Mouse (Mus musculus): ENCODE measurements around the gene Eya4. TPM values are rescaled to one million over a fixed set of nuclear protein-coding genes. Genes with fewer than 3 reads are reported as not detected.

Gene Eya4
- polyA plus RNA-seq, 1 experiment: not detected

DNA sequence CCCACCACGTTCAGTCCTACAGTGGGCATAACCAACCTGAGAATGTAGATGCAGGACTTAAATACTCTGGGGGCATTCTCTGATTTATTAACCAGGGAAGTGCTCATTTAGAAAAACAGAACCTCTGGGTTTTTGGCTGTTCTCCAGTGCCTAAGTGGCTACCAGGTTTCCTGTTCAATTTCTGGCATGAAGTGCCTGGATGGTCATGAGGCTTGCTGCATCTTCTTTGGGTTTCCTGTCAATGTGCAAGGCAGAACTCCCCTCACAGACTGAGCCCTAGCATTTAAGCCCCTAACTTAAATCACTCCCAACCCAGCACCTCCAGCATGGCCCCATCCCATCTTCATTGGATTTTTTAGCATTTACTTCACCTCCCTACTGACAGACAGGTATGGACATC lies 13.3 kb downstream of the Eya4 start:
- no peak overlapping the region for H3K4me3 ChIP-seq (replicated peaks)
- no peaks in the 10 kb centered on the region for H3K36me3 ChIP-seq (ENCODE audit: control insufficient read depth)
- no peaks in the 10 kb centered on the region for H3K9me3 ChIP-seq (ENCODE audit: control insufficient read depth, low read length)
- no peaks in the 10 kb centered on the region for H3K4me1 ChIP-seq (ENCODE audit: control insufficient read depth)
- no peaks in the 10 kb centered on the region for H3K27me3 ChIP-seq (ENCODE audit: control insufficient read depth)
- TF ChIP-seq TAL1 (IDR thresholded peaks at IDR 0.05; ENCODE audit: low read length): no peak
- no peak for TF ChIP-seq GATA1 (IDR thresholded peaks at IDR 0.05; ENCODE audit: low read length)

- no peak for TF ChIP-seq GATA1 (IDR thresholded peaks at IDR 0.05; ENCODE audit: low read length)
- no peak for TF ChIP-seq TAL1 (IDR thresholded peaks at IDR 0.05; ENCODE audit: low read length)
- no peaks in the 10 kb centered on the region for H3K4me1 ChIP-seq (ENCODE audit: control insufficient read depth)
- no peak overlapping the region for H3K4me3 ChIP-seq (replicated peaks)
- H3K27me3 ChIP-seq (ENCODE audit: control insufficient read depth): no peaks in the 10 kb centered on the region
- no peaks in the 10 kb centered on the region for H3K9me3 ChIP-seq (ENCODE audit: control insufficient read depth, low read length)
- no peaks in the 10 kb centered on the region for H3K36me3 ChIP-seq (ENCODE audit: control insufficient read depth)
These were observed 17.8 kb downstream of the Eya4 start for GRCm38 (mm10) chr10:23332768-23333167.

DNA sequence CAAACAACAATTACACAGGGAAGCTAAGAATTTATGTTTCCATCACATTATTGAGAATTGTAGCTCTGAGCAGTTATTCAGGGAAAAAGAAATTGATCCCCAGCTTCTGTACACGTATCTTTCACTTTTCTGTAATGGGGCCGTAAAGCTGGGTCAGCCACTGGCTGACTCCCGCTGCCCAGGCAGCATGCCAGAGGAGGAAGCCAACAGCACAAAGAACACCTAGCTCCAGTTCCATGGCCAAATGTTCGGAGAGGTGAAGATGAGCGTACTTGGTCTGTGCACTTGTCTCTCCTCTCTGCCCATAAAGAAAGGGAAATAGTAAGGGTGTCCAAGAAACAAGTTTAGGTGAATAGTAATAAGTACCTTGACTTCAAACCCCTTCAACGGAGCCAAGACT lies 22.9 kb downstream of the Eya4 start:
- no peaks in the 10 kb centered on the region for H3K4me1 ChIP-seq (ENCODE audit: control insufficient read depth)
- H3K27me3 ChIP-seq (ENCODE audit: control insufficient read depth): no peaks in the 10 kb centered on the region
- TF ChIP-seq GATA1 (IDR thresholded peaks at IDR 0.05; ENCODE audit: low read length): no peak
- TF ChIP-seq TAL1 (IDR thresholded peaks at IDR 0.05; ENCODE audit: low read length): no peak
- no peak overlapping the region for H3K4me3 ChIP-seq (replicated peaks)
- no peaks in the 10 kb centered on the region for H3K9me3 ChIP-seq (ENCODE audit: control insufficient read depth, low read length)
- H3K36me3 ChIP-seq (ENCODE audit: control insufficient read depth): no peaks in the 10 kb centered on the region

DNA sequence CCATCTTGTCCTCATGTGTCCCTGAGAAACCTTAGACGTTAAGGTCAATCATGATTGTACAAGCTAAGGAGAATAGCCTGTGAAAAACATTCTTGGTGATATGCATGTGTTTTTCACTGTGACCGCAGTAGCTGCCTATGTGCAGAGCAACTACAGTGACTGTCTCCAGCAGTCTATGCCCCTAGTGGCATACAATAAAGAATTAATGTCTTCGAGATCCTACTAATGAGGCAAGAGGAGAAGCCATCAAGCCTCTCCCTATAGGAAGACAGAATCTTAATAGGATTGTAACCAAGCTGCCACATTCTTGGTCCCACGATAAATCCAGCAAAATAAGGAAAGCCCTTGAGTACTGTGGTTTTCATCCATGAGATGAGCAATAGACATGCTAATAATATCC lies 28.3 kb downstream of the Eya4 start:
- no peak overlapping the region for H3K4me3 ChIP-seq (replicated peaks)
- H3K9me3 ChIP-seq (ENCODE audit: control insufficient read depth, low read length): no peaks in the 10 kb centered on the region
- no peaks in the 10 kb centered on the region for H3K4me1 ChIP-seq (ENCODE audit: control insufficient read depth)
- TF ChIP-seq TAL1 (IDR thresholded peaks at IDR 0.05; ENCODE audit: low read length): no peak
- no peaks in the 10 kb centered on the region for H3K36me3 ChIP-seq (ENCODE audit: control insufficient read depth)
- no peaks in the 10 kb centered on the region for H3K27me3 ChIP-seq (ENCODE audit: control insufficient read depth)

GRCm38 (mm10) chr10:23295616-23296015 lies 55.0 kb downstream of the Eya4 start:
- TF ChIP-seq GATA1 (IDR thresholded peaks at IDR 0.05; ENCODE audit: low read length) (no peak), TAL1 (IDR thresholded peaks at IDR 0.05; ENCODE audit: low read length) (no peak)
- H3K9me3 ChIP-seq (ENCODE audit: control insufficient read depth, low read length): no peaks in the 10 kb centered on the region
- H3K4me1 ChIP-seq (ENCODE audit: control insufficient read depth): no peaks in the 10 kb centered on the region

GRCm38 (mm10) chr10:23292495-23292894 lies 58.1 kb downstream of the Eya4 start:
- Histone ChIP-seq H3K36me3 (ENCODE audit: control insufficient read depth) (no peaks in the 10 kb centered on the region), H3K4me3 (replicated peaks) (no peak overlapping the region), H3K4me1 (ENCODE audit: control insufficient read depth) (no peaks in the 10 kb centered on the region), H3K27me3 (ENCODE audit: control insufficient read depth) (no peaks in the 10 kb centered on the region), H3K9me3 (ENCODE audit: control insufficient read depth, low read length) (no peaks in the 10 kb centered on the region)
- no peak for TF ChIP-seq GATA1 (IDR thresholded peaks at IDR 0.05; ENCODE audit: low read length)
- no peak for TF ChIP-seq TAL1 (IDR thresholded peaks at IDR 0.05; ENCODE audit: low read length)

More at GRCm38 (mm10) chr10:23295616-23296015, 55.0 kb downstream of the Eya4 start:
- H3K36me3 ChIP-seq (ENCODE audit: control insufficient read depth): no peaks in the 10 kb centered on the region
- H3K4me3 ChIP-seq (replicated peaks): no peak overlapping the region
- H3K27me3 ChIP-seq (ENCODE audit: control insufficient read depth): no peaks in the 10 kb centered on the region

DNA sequence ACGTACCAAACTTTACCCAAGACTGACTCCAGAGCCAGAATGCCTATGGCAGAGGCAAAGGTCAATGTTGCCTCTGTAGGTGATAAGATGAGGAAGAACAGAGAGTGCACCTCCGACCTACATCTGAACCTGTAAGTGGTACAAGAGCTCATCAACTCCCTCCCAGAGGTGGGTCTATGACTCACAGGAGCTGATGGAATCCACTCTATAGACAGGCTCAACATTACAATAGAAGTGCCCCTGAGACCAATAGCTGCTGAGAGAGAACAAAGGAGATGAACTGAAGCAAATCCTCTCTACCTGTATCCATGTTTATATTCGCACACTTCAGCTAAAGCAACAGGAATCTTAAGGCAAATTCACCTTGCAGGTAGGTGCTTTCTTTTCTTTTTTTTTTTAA lies 73.2 kb downstream of the Eya4 start:
- Histone ChIP-seq H3K36me3 (ENCODE audit: control insufficient read depth) (no peaks in the 10 kb centered on the region), H3K27me3 (ENCODE audit: control insufficient read depth) (no peaks in the 10 kb centered on the region), H3K9me3 (ENCODE audit: control insufficient read depth, low read length) (peaks cover 14% of the 10 kb centered on the region), H3K4me3 (replicated peaks) (no peak overlapping the region), H3K4me1 (ENCODE audit: control insufficient read depth) (no peaks in the 10 kb centered on the region)
- TF ChIP-seq TAL1 (IDR thresholded peaks at IDR 0.05; ENCODE audit: low read length) (no peak), GATA1 (IDR thresholded peaks at IDR 0.05; ENCODE audit: low read length) (no peak)

DNA sequence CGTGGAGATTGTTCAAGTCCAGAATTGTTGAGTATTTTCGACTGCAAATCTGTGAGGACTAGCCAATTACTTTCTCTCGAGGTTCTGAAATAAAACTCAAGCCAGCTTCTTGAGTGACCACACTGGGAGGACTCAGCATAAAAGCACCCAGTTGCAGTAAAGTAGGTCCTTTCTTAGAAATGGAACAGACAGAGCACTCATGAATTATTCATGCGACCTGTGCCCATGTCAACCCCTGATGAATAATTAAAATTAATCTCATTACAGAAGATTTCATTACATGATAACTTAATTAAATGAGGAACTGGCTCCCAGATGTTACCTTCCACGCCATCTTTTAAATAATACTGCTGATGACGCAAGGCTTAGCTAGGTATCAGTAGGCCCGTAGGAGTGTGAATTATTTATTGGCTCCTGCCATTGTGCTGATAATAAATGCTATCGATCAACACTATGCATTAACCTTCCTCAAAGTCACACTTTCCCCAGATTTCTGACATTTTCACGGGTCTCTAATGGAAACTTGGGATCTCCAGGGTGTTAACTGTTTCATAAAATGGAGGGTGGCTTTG lies 79.5 kb downstream of the Eya4 start:
- Histone ChIP-seq H3K4me1 (ENCODE audit: control insufficient read depth) (no peaks in the 10 kb centered on the region), H3K27me3 (ENCODE audit: control insufficient read depth) (no peaks in the 10 kb centered on the region)

DNA sequence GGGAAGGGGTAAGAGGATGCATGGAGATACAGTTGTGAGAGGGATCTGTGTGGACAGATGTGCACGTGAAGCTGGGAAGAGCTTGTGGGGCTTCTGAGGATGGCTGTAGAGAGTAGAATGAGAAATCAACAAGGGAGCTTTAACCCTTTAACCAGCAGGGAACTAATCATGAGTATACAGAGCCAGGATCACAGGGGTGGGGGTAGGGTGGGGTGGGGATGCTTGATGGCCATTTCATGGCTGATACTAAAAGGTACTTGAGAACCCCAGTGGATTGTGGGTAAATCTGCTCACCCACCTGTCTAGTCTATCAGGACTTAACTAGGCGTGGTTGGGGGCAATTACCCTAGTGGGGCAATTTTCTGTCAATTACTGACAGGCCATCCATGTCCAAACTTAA lies 80.1 kb downstream of the Eya4 start:
- H3K4me1 ChIP-seq (ENCODE audit: control insufficient read depth): no peaks in the 10 kb centered on the region

More for the DNA sequence above, 79.5 kb downstream of the Eya4 start:
- no peaks in the 10 kb centered on the region for H3K36me3 ChIP-seq (ENCODE audit: control insufficient read depth)
- H3K9me3 ChIP-seq (ENCODE audit: control insufficient read depth, low read length): peaks cover 14% of the 10 kb centered on the region
- TF ChIP-seq TAL1 (IDR thresholded peaks at IDR 0.05; ENCODE audit: low read length): no peak
- TF ChIP-seq GATA1 (IDR thresholded peaks at IDR 0.05; ENCODE audit: low read length): no peak
- no peak overlapping the region for H3K4me3 ChIP-seq (replicated peaks)

DNA sequence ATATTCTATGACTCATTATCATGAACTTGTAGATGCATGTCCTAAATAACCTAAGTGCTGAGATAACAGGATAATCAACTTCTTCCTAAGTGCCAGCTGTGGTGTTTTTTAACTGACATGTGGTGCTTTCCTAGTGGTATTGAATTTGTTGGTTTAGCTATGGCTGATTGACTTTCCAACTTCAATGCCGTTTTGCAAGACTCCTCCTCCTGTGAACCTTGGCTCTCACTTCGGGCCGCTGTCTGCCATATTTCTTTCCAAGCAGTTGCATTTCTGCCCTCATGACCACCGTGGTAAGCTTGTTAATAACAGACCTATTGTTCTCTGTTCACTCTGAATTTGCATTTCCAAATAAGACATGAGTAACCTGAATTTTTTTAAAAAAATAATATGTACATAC lies 98.4 kb downstream of the Eya4 start:
- Histone ChIP-seq H3K27me3 (ENCODE audit: control insufficient read depth) (no peaks in the 10 kb centered on the region), H3K36me3 (ENCODE audit: control insufficient read depth) (no peaks in the 10 kb centered on the region), H3K9me3 (ENCODE audit: control insufficient read depth, low read length) (no peaks in the 10 kb centered on the region), H3K4me3 (replicated peaks) (no peak overlapping the region), H3K4me1 (ENCODE audit: control insufficient read depth) (no peaks in the 10 kb centered on the region)
- TF ChIP-seq GATA1 (IDR thresholded peaks at IDR 0.05; ENCODE audit: low read length) (no peak), TAL1 (IDR thresholded peaks at IDR 0.05; ENCODE audit: low read length) (no peak)

More for the DNA sequence above, 80.1 kb downstream of the Eya4 start:
- Histone ChIP-seq H3K9me3 (ENCODE audit: control insufficient read depth, low read length) (peaks cover 14% of the 10 kb centered on the region), H3K4me3 (replicated peaks) (no peak overlapping the region), H3K36me3 (ENCODE audit: control insufficient read depth) (no peaks in the 10 kb centered on the region), H3K27me3 (ENCODE audit: control insufficient read depth) (no peaks in the 10 kb centered on the region)
- no peak for TF ChIP-seq GATA1 (IDR thresholded peaks at IDR 0.05; ENCODE audit: low read length)
- TF ChIP-seq TAL1 (IDR thresholded peaks at IDR 0.05; ENCODE audit: low read length): no peak

All from erythroblast, embryonic 14.5 days (primary cell).